Mouse (Mus musculus): ENCODE measurements around the gene Ccdc136. TPM values are rescaled to one million over a fixed set of nuclear protein-coding genes. Genes with fewer than 3 reads are reported as not detected.
"Not testable (repeated sequence)": the region's sequence is repeated elsewhere in the genome, so short reads cannot be mapped to it uniquely, and the experiment has no call there.

Ccdc136 gene
- polyA plus RNA-seq (2014; fragmentation: Nextera tagmentation; extraction: Ambion mirVana), result 53.2 and 55.7 TPM in 2 replicates

- peak within 1 kb of the TSS; percentile 62 for H3K4me3 ChIP-seq (replicated peaks; ENCODE audit: low read length)
- H3K4me1 ChIP-seq (replicated peaks; ENCODE audit: control insufficient read depth, insufficient read depth, low read length), result peaks cover 14% of the 10 kb centered on the region
- H3K9me3 ChIP-seq (ENCODE audit: control insufficient read depth, low read length), result no peaks in the 10 kb centered on the region
- DNase-seq (ENCODE audit: low spot score) (peak; percentile 69), ATAC-seq (ENCODE audit: low FRiP score) (peak; percentile 92)
- H3K4me2 ChIP-seq (replicated peaks), result peak within 1 kb of the TSS; percentile 77
- WGBS, result under 1% methylated on average over 37 of the region's 49 CpGs
- peak within 1 kb of the TSS; percentile 65 for H3K27ac ChIP-seq
- peak within 1 kb of the TSS; percentile 75 for H3K9ac ChIP-seq
- H3K27me3 ChIP-seq (ENCODE audit: control insufficient read depth, insufficient read depth, low read length), result peaks cover 10% of the 10 kb centered on the region
- peaks cover 6% of the 10 kb centered on the region; the same call in 1 of the 2 replicates for H3K36me3 ChIP-seq (replicated peaks; ENCODE audit: control insufficient read depth, insufficient read depth)
Observed at GRCm38 (mm10) chr6:29395910-29396713, at the start of gene Ccdc136. Gene Ccdc136, plus strand, starts transcription at chr6:29396309.

- not testable (repeated sequence) for H3K36me3 ChIP-seq (replicated peaks; ENCODE audit: control insufficient read depth, insufficient read depth); H3K27me3 ChIP-seq (ENCODE audit: control insufficient read depth, insufficient read depth, low read length); DNase-seq (ENCODE audit: low spot score); ATAC-seq (ENCODE audit: low FRiP score); H3K4me3 ChIP-seq (replicated peaks; ENCODE audit: low read length); H3K4me2 ChIP-seq (replicated peaks); H3K27ac ChIP-seq; H3K9me3 ChIP-seq (ENCODE audit: control insufficient read depth, low read length); H3K9ac ChIP-seq
- H3K4me1 ChIP-seq (replicated peaks; ENCODE audit: control insufficient read depth, insufficient read depth, low read length), result peaks cover 13% of the 10 kb centered on the region
- 95% methylated on average over 2 of the region's 2 CpGs for WGBS
Observed at GRCm38 (mm10) chr6:29346512-29346911, 49.6 kb upstream of the Ccdc136 start.

GRCm38 (mm10) chr6:29347189-29347588, 48.9 kb upstream of the Ccdc136 start:
- WGBS, result 46% methylated on average over 7 of the region's 7 CpGs
- Histone ChIP-seq H3K9me3 (ENCODE audit: control insufficient read depth, low read length) (no peaks in the 10 kb centered on the region), H3K27me3 (ENCODE audit: control insufficient read depth, insufficient read depth, low read length) (no peaks in the 10 kb centered on the region), H3K4me1 (replicated peaks; ENCODE audit: control insufficient read depth, insufficient read depth, low read length) (peaks cover 13% of the 10 kb centered on the region), H3K4me2 (replicated peaks) (peak overlapping the region; percentile 57), H3K9ac (peak overlapping the region; percentile 75), H3K4me3 (replicated peaks; ENCODE audit: low read length) (peak overlapping the region; percentile 98), H3K36me3 (replicated peaks; ENCODE audit: control insufficient read depth, insufficient read depth) (no peaks in the 10 kb centered on the region), H3K27ac (peak overlapping the region; percentile 89)
- DNase-seq (ENCODE audit: low spot score) (no peak), ATAC-seq (ENCODE audit: low FRiP score) (no peak)

GRCm38 (mm10) chr6:29347665-29348370, 48.3 kb upstream of the Ccdc136 start, which contains the start of gene Calu:
Gene Calu, plus strand, starts transcription at chr6:29348069.
- DNase-seq (ENCODE audit: low spot score) (peak; percentile 99), ATAC-seq (ENCODE audit: low FRiP score) (peak; percentile 99)
- no peaks in the 10 kb centered on the region for H3K9me3 ChIP-seq (ENCODE audit: control insufficient read depth, low read length)
- H3K27me3 ChIP-seq (ENCODE audit: control insufficient read depth, insufficient read depth, low read length), result no peaks in the 10 kb centered on the region
- H3K27ac ChIP-seq, result peak within 1 kb of the TSS; percentile 89
- peak within 1 kb of the TSS; percentile 98 for H3K4me3 ChIP-seq (replicated peaks; ENCODE audit: low read length)
- peak within 1 kb of the TSS; percentile 79 for H3K4me2 ChIP-seq (replicated peaks)
- H3K36me3 ChIP-seq (replicated peaks; ENCODE audit: control insufficient read depth, insufficient read depth), result no peaks in the 10 kb centered on the region
- H3K4me1 ChIP-seq (replicated peaks; ENCODE audit: control insufficient read depth, insufficient read depth, low read length), result peaks cover 13% of the 10 kb centered on the region
- peak within 1 kb of the TSS; percentile 87 for H3K9ac ChIP-seq
- under 1% methylated on average over 55 of the region's 55 CpGs for WGBS

- Histone ChIP-seq H3K9me3 (ENCODE audit: control insufficient read depth, low read length) (no peaks in the 10 kb centered on the region), H3K9ac (peak overlapping the region; percentile 87), H3K27ac (peak overlapping the region; percentile 78), H3K4me1 (replicated peaks; ENCODE audit: control insufficient read depth, insufficient read depth, low read length) (peaks cover 13% of the 10 kb centered on the region), H3K27me3 (ENCODE audit: control insufficient read depth, insufficient read depth, low read length) (no peaks in the 10 kb centered on the region), H3K36me3 (replicated peaks; ENCODE audit: control insufficient read depth, insufficient read depth) (no peaks in the 10 kb centered on the region), H3K4me3 (replicated peaks; ENCODE audit: low read length) (peak overlapping the region; percentile 98), H3K4me2 (replicated peaks) (peak overlapping the region; percentile 79)
- WGBS, result 0% methylated on average over 15 of the region's 15 CpGs
- ATAC-seq (ENCODE audit: low FRiP score) (no peak), DNase-seq (ENCODE audit: low spot score) (no peak)
Observed at GRCm38 (mm10) chr6:29348371-29348724, 47.8 kb upstream of the Ccdc136 start.

- peaks cover 13% of the 10 kb centered on the region for H3K4me1 ChIP-seq (replicated peaks; ENCODE audit: control insufficient read depth, insufficient read depth, low read length)
- no peak overlapping the region for H3K4me3 ChIP-seq (replicated peaks; ENCODE audit: low read length)
- no peak for ATAC-seq (ENCODE audit: low FRiP score)
- H3K4me2 ChIP-seq (replicated peaks), result no peak overlapping the region
- H3K9ac ChIP-seq, result no peak overlapping the region
- peaks cover 5% of the 10 kb centered on the region for H3K36me3 ChIP-seq (replicated peaks; ENCODE audit: control insufficient read depth, insufficient read depth)
- no peak for DNase-seq (ENCODE audit: low spot score)
- H3K9me3 ChIP-seq (ENCODE audit: control insufficient read depth, low read length), result no peaks in the 10 kb centered on the region
- no peaks in the 10 kb centered on the region for H3K27me3 ChIP-seq (ENCODE audit: control insufficient read depth, insufficient read depth, low read length)
- H3K27ac ChIP-seq, result no peak overlapping the region
Observed at GRCm38 (mm10) chr6:29351613-29352012, 44.5 kb upstream of the Ccdc136 start.

GRCm38 (mm10) chr6:29352816-29353215, 43.3 kb upstream of the Ccdc136 start:
- H3K4me1 ChIP-seq (replicated peaks; ENCODE audit: control insufficient read depth, insufficient read depth, low read length), result peaks cover 9% of the 10 kb centered on the region
- ATAC-seq (ENCODE audit: low FRiP score) (no peak), DNase-seq (ENCODE audit: low spot score) (no peak)
- H3K9me3 ChIP-seq (ENCODE audit: control insufficient read depth, low read length), result no peaks in the 10 kb centered on the region
- H3K36me3 ChIP-seq (replicated peaks; ENCODE audit: control insufficient read depth, insufficient read depth), result peaks cover 17% of the 10 kb centered on the region
- no peak overlapping the region for H3K4me2 ChIP-seq (replicated peaks)
- H3K4me3 ChIP-seq (replicated peaks; ENCODE audit: low read length), result no peak overlapping the region
- WGBS, result 47% methylated on average over 5 of the region's 5 CpGs
- H3K9ac ChIP-seq, result no peak overlapping the region
- H3K27me3 ChIP-seq (ENCODE audit: control insufficient read depth, insufficient read depth, low read length), result no peaks in the 10 kb centered on the region
- no peak overlapping the region for H3K27ac ChIP-seq

GRCm38 (mm10) chr6:29359386-29359785, 36.7 kb upstream of the Ccdc136 start:
- Histone ChIP-seq H3K9ac (no peak overlapping the region), H3K9me3 (ENCODE audit: control insufficient read depth, low read length) (no peaks in the 10 kb centered on the region), H3K27ac (no peak overlapping the region), H3K4me3 (replicated peaks; ENCODE audit: low read length) (no peak overlapping the region), H3K36me3 (replicated peaks; ENCODE audit: control insufficient read depth, insufficient read depth) (peaks cover 45% of the 10 kb centered on the region), H3K27me3 (ENCODE audit: control insufficient read depth, insufficient read depth, low read length) (no peaks in the 10 kb centered on the region), H3K4me1 (replicated peaks; ENCODE audit: control insufficient read depth, insufficient read depth, low read length) (no peaks in the 10 kb centered on the region), H3K4me2 (replicated peaks) (no peak overlapping the region)
- no peak for ATAC-seq (ENCODE audit: low FRiP score)
- 97% methylated on average over 3 of the region's 3 CpGs for whole genome bisulfite sequencing
- DNase-seq (ENCODE audit: low spot score), result no peak

GRCm38 (mm10) chr6:29360211-29360610, 35.9 kb upstream of the Ccdc136 start:
- Histone ChIP-seq H3K4me3 (replicated peaks; ENCODE audit: low read length) (no peak overlapping the region), H3K9ac (no peak overlapping the region), H3K4me2 (replicated peaks) (no peak overlapping the region), H3K36me3 (replicated peaks; ENCODE audit: control insufficient read depth, insufficient read depth) (peaks cover 45% of the 10 kb centered on the region), H3K9me3 (ENCODE audit: control insufficient read depth, low read length) (no peaks in the 10 kb centered on the region), H3K27ac (no peak overlapping the region), H3K27me3 (ENCODE audit: control insufficient read depth, insufficient read depth, low read length) (no peaks in the 10 kb centered on the region), H3K4me1 (replicated peaks; ENCODE audit: control insufficient read depth, insufficient read depth, low read length) (no peaks in the 10 kb centered on the region)
- ATAC-seq (ENCODE audit: low FRiP score) (no peak), DNase-seq (ENCODE audit: low spot score) (no peak)
- WGBS, result 88% methylated on average over 6 of the region's 6 CpGs

Data from hindbrain, embryonic 14.5 days (tissue).